Mouse (Mus musculus) layer of hippocampus, adult 9-11 months (tissue): ENCODE results near the gene Pdzrn3.

Experiments used
- DNase-seq: peaks from one replicate; pipeline ENCODE4 v3.0.0; 2022

The Pdzrn3 gene

DNA sequence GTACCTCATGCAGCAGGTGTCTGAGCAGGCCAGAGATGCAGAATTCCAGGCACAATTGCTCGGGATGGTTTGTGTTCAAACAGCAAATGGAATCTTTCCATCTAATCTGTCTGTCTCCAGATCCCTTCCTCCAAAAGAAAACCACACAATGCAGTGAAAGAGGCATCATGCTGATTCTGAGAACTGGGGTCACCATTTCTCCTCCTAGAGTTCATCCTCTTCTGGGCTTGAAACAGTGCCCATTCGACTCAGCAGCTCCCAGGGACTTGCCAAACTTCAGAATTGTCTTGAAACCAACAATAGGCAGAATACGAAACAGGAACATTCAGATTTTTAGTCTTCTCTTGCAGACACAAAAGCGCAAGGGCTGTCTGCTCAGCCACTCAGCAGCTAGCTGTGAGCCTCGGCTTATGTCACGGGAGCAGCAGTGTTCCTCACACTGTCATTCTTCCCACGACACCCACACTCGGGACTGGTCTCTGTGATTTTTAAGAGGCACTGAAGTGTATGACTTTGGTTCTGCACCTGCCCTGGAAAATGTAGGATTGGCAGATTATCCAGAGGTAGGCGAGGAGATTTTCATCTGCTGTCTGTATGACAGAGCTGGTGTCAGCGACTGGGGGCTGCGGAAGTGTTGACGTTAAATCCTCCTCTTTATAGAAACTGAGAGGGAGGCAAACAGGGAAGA, 125.6 kb downstream of the Pdzrn3 start:
- peak; percentile 38 for DNase-seq

DNA sequence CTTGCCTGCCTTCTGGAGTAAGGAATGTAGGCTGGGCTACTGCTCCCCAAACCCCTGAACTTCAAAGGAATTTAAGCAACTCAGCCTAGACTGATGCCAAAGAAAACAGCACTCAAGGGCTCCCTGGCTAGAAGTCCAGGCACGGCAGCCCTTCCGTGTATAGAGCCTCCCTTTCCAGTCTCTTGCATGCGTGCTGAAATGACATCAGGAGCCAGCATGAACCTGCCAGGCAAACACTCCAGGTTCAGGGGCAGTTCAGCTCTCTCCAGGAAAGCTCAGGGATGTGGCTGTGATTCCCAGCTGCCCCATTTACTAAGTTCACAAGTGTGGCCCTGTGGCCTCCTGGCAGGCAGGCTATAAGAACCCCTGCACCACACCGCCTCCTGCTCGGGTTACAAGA, 126.5 kb downstream of the Pdzrn3 start:
- no peak for DNase-seq

DNA sequence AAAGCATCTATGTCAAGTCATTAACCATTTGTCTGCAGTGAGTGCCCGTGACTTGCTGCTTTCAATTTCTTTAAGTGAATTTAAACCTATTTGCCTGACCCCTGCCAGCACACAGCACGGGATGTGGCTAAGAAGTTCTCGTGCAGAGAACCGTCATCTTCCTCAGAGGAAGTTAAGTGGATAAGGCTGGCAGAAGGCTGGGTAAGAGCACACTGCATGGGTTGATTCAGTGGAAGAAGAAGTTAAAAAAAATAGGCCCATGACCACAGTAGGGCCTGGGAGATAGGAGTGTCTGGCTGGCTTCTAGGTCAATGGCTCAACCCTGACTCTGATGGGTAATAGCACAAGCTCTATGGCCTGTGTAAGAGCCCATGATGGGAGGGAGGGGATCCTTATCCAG, 131.6 kb downstream of the Pdzrn3 start:
- no peak for DNase-seq

DNA sequence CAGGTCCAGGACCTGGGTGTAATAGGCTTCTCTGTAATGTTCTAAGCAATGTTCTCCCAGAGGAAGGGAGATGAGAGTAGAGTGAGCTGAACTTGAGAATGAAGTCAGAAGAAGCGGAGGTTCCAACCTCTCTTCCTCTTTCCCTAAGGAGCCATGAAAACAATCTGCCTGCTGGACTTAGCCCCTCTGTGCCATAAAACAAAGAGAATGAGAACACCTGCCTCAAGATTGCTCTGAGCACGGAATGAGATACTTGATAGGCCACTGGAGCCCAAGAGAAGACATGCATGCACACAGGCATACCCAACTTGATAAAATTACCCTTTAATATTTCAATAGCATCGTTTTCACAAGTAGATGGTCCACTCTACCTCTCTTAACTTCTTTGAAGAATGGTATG, 133.3 kb downstream of the Pdzrn3 start:
- DNase-seq = no peak

DNA sequence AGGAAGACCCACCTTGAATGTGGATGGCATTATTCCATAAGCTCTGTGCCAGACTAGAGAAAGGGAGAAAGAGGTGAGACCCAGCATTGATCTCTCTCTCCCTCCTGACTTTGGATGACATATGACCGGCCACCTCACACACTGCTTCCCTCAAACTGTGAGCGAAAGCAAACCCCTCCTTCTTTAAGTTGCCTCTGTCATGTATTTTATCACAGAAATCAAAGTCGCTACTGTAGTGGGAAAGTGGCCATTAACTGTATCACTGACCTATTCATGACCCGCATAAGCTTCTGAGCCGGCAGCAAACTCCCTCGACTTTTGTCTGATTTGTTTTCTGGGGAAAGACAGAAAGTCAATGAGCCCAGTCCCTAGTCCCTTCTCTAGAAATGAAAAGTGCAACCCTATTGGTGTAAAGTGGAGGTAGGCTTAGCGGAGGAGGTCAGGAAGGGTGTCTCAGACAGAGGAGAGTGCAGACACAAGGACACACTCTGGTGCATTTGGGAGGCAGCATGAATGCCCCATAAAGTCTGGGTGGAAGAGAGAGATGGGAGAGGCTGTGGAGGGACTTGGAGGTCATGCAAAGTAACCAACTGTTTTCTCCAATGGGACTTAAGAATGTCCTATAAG, 134.4 kb downstream of the Pdzrn3 start:
- DNase-seq = no peak

DNA sequence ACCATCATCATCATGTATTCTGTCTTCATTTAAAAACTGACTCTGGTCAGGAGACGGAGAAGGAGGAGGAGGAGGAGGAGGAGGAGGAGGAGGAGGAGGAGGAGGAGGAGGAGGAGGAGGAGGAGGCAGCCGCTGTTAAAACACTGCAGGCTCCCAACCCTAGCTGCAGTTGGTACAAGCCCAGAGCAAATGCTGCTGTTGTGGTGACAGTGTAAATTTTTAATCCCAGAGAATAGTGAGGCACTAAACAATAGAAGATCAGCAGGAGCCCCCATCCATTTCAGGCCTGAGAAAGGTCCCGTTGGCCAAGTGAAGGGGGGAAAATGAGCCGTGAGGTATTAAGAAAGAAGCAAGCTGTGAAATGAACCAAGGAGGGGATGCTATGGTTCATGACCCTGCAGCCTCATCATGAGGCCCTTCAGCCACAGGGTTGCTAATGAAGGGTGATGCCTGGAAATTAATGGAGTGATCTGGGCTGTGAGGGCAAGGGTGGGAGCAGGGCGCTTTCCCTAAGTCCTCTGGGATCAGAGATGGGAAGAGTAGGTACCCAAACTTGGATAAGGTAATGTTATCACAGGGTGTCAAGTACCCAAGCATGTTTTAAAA, 141.0 kb downstream of the Pdzrn3 start:
- DNase-seq = no peak

DNA sequence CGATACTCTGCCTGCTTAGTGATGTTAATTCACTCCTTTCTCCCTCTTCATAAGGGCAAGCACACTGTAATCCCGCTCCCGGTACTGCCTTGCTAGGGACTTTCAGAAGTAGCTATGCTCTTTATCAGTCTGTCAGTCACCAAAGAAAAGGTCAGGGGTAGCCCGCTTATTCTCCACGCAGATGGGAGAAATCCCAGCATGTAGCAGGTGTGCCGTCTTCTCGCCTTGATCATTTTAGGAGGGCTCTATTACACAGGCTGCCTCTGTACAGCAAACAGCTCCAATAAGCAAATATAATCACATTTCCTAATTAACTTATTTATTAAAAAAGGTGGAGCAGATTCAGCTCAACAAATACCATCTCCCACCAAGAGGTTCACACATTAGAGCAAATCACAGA, 141.5 kb downstream of the Pdzrn3 start:
- DNase-seq = no peak

DNA sequence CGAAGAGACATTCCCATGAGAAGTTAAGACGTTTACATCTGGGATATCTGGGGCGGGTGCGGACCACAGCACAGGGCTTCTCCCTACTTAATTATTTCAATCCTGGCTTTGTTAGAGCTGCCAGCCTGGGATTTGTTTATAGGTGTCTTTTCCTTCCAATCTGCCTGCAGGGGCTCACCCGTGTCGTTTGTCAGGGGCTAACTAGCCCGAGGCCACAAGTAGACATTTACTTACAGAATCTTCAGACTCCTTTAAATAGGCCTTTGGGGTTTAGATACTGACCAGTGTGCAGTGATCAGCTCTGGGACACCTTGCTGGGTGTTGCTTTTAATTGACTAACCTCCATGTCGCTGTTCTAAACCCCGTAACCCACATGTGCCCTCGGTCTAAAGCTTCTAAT, 143.3 kb downstream of the Pdzrn3 start:
- no peak for DNase-seq

DNA sequence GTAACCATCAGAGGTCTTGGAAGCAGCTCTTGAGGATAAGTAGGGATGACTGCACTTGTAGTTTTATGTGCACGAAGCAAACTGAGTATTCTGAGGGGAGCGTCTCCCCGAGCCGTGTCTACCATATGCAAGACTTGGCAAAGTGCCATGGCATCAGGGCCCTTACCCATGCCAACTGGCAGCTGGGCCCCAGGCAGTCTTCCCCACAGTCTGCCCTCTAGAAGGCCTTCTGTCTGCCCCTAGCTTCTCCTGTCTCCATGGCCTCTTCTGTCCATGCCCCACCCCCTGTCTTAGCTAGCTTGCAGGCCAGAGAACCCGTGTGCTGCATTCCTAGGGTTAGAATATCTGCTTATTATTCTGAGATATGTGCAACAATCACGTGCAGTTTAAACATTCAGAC, 144.0 kb downstream of the Pdzrn3 start:
- DNase-seq = no peak

DNA sequence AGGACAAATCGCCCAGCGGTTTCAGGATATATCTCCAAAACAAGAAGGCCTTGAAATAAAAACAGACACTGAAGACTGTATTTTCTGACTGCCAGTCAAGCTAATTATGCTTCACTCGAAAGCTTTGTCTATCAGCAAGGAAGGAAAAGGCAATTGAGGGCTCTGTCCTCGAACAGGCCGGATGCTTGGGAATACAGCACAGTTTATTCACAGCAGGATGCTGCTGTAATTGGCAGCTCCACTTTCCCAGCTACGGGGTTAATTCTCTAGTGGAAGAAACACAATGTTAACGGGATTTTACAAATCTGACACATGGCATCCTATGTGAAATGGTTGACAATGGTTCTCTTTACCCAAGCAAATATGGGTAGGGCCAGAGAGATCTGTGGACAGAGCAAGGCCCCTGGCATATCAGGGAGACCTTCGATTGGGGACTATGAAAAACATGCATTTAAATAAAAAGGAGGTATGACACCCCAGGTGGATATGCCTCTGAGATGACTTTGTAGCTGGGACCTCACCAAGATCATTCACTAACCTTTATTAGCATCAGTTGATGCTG, 150.3 kb downstream of the Pdzrn3 start:
- DNase-seq = no peak

DNA sequence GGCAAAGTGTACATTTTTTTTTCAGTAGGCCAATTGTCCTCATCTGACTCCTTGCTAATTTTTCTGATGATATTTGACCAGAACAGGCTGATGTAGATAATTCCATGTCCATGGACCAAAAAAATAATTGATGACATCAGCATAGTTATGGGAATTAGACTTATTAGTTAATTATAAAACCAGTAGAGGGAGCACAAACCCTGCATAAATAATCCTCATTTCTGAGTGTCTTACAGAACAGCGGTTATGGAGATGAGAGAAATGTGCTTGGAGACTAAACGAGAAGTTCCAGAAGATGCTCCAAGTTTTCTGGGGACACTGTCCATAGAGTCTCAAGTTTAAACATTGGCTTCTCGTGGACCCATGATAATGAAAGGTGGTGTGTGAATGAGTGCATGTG, 157.4 kb downstream of the Pdzrn3 start:
- DNase-seq = no peak

DNA sequence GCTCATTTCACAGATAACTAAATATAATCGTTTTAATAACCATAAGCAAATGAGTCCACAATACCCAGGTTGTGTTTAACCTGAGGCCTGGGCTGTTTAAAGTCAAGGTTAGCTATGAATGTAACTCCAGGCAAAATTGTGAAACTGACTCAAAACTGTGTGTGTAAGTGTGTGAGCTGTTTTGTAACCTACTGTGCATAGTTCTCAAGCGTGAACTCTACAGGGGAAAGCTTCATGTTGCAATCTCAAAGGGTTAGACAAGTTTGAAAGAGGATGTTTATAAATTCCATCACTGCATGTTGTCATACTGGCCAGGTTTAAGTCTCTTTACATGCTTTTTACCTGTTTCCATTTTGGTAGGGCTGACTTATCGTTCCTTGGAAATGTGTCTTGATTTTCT, 158.7 kb downstream of the Pdzrn3 start:
- no peak for DNase-seq

DNA sequence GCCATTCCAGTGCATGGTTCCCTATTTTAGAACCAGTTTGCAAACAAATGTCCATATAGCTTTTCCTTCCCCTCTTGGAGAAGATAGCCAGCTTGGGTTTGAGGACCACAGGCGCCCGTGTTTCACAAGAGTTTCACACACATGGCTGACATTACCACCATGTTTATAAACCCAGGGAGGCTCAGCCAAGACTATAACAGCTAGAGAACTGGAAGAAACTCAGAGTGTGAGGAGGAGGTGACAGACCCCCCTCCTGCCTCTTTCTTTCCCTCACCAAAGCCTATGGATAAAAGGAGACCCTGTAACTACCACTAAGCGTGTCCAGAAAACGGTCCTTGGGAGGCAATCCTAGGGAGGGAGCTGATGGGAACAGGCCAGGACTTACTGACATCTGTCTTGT, 159.5 kb downstream of the Pdzrn3 start:
- DNase-seq = no peak

DNA sequence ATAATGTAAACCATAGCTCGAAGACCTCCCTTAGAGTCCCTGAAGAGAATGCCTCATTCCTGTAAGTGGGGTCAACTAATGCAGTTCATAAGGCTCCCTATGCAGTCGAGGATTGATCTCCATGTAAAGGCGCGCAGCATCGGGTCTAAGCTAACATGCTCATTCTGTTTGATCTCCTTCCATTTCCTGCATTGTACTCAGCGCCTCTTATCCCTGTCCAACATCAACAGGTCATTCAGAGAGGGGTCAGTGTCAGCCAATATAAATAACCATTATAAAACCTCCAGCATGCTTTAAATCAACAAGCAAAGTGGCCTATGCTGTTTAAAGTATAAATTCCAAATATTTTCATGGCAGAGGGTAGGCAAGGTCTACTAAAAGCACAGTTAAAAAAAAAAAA, 159.9 kb downstream of the Pdzrn3 start:
- DNase-seq = no peak

DNA sequence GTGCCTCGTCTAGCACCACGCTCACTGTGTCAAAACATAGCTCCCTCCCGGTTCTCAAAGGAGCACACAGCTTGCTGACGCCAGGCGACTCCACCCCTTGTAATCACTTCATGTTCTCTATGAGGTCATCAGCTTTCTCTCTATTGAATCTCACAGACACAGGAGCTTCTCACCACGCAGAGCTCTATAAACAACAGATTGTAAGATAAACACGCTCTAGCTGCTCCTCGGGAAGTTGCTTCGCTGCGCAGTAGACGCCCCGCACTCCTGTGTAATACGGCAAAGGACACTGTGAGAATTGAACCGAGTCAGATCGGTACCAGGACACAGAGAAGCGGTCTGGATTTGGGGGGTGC, 162.3 kb downstream of the Pdzrn3 start:
- peak; percentile 16 for DNase-seq

DNA sequence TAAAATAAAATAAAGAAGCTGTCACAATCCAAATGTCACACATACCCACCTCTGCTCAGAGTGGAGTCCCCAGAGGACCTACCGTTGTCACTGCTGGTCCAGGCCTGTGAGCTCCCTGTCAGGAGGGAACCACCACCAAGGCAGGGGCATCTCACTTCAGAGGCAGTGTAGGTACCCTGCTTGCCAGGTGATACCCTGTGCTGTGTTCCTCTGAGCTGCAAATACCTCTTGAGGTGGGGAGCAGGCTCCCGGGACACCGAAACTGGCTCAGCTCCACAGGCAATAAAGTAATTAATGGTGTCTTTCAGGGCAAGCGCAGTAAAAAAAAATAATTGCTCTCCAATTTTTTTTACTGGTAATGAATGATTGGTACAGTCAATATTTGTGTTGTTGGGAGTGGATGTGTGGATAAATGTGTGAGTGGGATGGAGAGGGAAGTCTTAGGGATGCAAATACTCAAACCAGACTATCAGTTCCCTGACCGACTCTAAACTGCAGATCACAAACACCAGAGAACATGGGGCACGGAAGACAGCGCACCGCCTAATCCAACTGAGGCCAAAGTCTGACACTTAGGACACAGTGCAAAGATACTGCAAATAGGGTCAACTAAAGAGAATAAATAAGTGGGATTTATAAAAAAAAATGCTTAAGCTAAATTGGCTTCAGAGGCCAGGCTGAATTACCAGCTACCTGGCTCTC, 162.8 kb downstream of the Pdzrn3 start:
- no peak for DNase-seq

DNA sequence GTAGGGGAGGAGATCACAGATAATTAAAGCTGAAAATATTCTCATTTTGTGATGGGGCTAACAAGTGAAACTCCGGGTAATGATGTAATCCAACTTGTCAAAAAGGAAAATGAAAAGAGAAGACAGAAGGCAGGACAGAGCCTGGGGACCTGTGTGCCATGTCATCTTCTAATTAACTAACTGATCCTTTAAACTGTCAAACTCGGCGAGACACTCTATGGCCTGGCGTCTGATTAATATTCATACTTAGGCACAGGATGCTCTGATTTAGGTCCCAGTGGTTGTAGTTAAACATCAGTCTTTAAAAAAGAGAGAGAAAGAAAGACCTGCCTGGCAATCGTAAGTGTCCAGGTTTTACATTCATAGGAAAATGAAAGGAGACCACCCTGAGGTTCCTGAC, 164.6 kb downstream of the Pdzrn3 start:
- DNase-seq = no peak

DNA sequence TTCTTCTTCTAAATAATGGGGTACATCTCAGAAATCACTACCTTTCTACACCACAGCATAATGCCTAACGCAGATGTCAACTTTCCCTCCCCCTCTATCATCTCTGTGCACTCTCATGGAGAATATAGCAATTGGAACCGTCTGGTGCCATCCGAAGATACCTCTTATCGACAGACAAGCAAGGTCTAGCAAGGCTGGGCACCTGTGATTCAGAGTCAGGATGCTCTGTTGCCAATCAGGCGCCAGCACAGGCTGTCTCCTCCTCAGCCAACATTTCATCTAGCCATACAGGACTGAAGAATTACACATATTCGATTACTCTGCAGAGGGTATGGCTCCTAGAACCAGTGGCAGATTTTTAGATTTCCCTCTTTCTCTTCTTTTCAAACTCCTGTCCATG, 165.6 kb downstream of the Pdzrn3 start:
- no peak for DNase-seq

DNA sequence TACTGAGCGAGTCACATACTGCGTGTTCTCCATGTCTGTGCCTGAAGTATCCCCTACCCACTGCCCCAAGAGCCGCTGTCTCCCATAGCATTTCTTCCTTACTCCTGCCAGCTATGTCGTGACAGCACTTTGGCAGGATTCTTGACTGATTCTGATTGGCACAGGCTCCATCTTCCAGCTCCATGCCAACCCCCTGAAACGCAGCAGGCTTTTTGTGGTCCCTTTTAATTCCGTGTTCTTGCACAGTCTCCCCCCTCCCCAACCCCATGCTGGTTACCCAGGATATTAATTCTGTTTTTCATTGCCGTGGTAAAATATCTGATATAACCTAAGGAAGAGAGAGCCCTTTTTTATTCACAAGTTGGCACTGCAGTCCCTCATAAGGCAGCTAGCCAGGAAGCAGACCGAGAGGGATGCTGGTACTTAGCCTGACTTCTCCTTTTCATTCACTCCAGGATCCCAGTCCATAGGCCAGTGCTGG, 166.3 kb downstream of the Pdzrn3 start:
- no peak for DNase-seq

DNA sequence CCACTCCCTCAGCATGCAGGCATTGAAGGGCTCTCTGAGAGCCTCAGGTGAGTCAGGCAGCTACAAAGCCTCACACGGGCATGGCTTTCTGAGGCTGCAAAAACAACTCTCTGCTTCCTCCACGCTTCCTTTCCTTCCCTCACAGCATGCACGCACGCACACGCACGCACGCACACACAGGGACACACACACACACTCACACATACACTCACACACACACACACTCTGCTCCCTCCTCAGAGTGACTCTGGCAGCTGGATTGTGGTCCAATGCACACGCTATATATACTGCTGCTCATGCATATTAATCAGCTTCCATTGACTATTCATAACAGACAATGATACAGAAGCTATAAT, 178.8 kb downstream of the Pdzrn3 start:
- peak; percentile 18 for DNase-seq

DNA sequence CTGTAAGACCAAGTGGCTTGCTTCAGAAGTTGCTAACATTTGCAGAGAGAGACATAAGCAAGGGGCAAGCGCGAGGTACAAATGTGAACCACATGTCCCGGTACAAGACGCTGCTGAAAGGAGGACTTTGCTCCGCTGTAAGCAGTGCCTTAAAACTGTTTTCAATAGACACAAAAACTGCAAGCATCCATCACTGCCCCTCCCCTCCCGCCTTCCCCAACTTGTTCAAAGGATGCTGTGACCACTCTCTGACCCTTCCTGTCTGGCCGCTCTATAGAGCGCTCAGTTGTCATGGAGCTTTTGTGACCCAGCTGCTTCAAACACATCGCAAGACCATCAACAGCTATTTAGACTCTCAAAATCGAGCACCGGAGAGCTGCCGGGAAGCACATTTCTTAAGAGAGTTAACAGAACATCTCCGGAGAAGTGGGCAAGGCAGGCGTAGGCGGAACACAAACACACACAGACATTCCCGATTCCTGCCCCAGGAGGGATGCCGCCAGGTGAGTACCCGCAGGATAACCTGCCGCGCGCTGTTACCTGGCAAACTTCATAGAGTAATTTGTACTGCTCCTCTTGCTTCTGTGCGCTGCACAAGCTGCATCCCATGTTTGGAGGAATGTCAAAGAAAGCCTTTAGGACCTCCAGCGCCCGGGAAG, 179.3 kb downstream of the Pdzrn3 start:
- peak; percentile 18 for DNase-seq

DNA sequence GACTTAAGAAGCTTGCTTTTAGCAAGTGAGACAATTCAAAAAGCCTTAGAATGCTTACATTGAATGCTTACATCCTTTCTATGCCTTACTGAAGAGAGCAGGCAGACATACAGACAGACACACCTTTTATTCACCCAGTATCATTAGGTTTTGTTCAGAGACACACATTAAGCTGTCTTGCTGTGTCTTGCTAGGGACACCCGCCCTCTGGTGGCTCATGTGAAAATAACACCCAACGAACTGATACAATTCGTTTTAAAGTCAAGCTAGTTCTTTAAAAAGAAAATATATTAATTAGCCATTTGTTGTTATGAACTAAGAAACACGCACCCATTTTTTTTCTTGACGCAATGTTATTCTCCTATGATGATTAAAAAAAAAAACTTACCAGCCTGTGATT, 180.1 kb downstream of the Pdzrn3 start:
- peak; percentile 69 for DNase-seq

DNA sequence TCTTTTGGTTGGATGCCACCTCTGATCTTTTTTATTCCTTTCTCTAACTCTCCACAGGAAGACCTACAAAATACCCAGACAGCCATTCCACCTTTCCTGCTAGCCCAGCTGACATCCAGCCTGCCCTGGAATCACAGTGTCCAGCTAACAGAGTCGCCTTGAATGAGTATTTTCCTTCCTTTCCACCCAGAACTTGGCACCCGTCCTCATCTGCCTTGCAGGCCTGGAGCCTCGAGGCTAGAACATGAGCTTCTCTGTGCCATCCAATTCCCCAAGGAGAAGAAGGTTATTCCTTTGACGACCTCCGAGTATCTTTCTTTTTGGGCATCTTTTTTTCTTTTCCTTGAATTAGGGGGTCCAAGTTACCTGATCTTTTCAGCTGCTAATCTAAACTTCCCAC, 181.8 kb downstream of the Pdzrn3 start:
- no peak for DNase-seq
